Mouse (Mus musculus): Measurements from ENCODE around the gene Olfr288.

DNA sequence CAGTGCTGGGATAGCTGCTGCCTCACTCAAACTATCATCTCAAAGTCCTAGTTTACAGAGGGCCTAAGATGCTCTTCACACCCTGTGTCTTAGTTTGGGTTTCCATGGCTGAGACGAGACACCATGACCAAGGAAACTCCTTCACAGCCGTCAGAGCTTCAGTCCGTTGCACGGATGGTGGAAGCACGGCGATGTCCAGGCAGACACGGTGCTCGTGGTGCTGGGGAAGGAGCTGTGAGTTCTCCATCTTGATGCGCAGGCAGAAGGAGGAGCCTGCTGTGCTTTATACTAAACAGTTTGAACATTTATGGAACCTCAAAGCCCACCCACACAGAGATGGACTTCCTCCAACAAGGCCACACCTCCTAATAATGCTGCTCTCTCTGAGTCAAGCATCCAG lies 58.5 kb downstream of the Olfr288 start:
- TF ChIP-seq CTCF (IDR thresholded peaks at IDR 0.05; ENCODE audit: low read depth) (no peak), EP300 (optimal IDR thresholded peaks at IDR 0.05) (no peak)
